ENCODE assay signal across 14 mouse cellular contexts in the genomic region with DNA sequence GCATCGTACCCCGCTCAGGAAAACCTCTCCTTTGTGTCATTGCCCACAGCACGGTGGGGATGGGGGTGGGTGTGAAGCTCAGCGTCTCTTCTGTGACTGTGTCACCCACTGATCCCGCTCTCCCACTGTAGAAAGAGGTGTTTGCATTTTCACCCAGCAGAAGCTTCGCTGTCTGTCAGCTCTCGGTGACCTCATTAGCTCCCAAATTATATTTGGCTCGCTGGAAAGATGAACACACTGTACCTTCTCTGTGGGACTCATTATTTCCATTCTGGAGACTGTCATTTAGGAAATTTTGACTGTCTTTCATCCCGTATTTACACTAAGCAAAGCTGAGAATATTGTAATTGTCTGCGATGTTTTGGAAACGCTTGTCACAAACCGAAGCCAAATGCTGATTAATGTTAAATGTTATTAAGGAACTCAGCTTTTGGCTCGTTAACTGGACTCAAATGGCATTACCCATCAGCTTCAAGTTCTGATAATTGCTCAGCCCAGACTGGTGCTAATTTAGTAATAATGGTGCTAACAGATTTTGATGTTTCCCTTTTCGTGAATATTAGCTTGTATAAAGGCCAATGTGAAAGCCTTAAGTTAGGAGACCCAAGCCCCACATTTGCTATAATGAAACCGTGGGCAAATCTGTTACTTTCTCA. TPM values are rescaled to one million over a fixed set of nuclear protein-coding genes. Genes with fewer than 3 reads are reported as not detected.
DNase-seq lines count a peak whose midpoint lies in the region; ATAC-seq lines count a peak whose summit lies in the region.
"Had no signal": no experiment of that assay in that cellular context is flagged by ENCODE, and none has a peak within 500 bp of the region (broad histone marks: within the 10 kb centered on the region; RNA-seq: fewer than 3 reads in every experiment).

No protein-coding gene starts in this region.

- H3K9ac ChIP-seq in midbrain, embryonic 13.5 days (replicated peaks) = no peak overlapping the region
- H3K9ac ChIP-seq: embryonic facial prominence, embryonic 15.5 days; limb, embryonic 13.5 days; lung, embryonic 15.5 days; stomach, embryonic 15.5 days had no signal

- 69% methylated on average over 15 of the region's 15 CpGs for WGBS in midbrain, embryonic 13.5 days
- WGBS in midbrain, embryonic 10.5 days = 87% methylated on average over 15 of the region's 15 CpGs

- no peak overlapping the region for H3K4me3 ChIP-seq in midbrain, embryonic 13.5 days (replicated peaks)
- H3K4me3 ChIP-seq in midbrain, embryonic 10.5 days = no peak overlapping the region
- H3K4me3 ChIP-seq: embryonic facial prominence, embryonic 15.5 days; limb, embryonic 13.5 days; lung, embryonic 15.5 days; stomach, embryonic 15.5 days had no signal

- H3K27ac ChIP-seq in midbrain, embryonic 13.5 days = no peak overlapping the region
- H3K27ac ChIP-seq in midbrain, embryonic 10.5 days (replicated peaks) = no peak overlapping the region
- H3K27ac ChIP-seq: limb, embryonic 13.5 days; lung, embryonic 15.5 days; stomach, embryonic 15.5 days had no signal

- no peaks in the 10 kb centered on the region for H3K36me3 ChIP-seq in midbrain, embryonic 13.5 days
- H3K36me3 ChIP-seq in midbrain, embryonic 10.5 days = no peaks in the 10 kb centered on the region
- H3K36me3 ChIP-seq: embryonic facial prominence, embryonic 15.5 days; limb, embryonic 13.5 days; lung, embryonic 15.5 days; stomach, embryonic 15.5 days had no signal

- DNase-seq in heart, adult 11 months = peak; percentile 87
- no peak for DNase-seq in heart, postnatal 4 days
- no peak for DNase-seq in midbrain, embryonic 10.5 days (ENCODE audit: low spot score)
- DNase-seq in cerebellum, postnatal 10 days = peak; percentile 20 to 50
- peak; percentile 18 for DNase-seq in retina, adult 2 months (ENCODE audit: low read depth, low spot score)
- DNase-seq in spleen, postnatal 36 days (ENCODE audit: low spot score in 2 of 2) = no peak
- DNase-seq in c-Kit-positive CD71-positive TER-119-positive erythroid progenitor cells, embryonic 14.5 days (ENCODE audit: low spot score) = no peak

- H3K9me3 ChIP-seq in midbrain, embryonic 13.5 days = no peaks in the 10 kb centered on the region
- no peaks in the 10 kb centered on the region for H3K9me3 ChIP-seq in midbrain, embryonic 10.5 days (replicated peaks)
- H3K9me3 ChIP-seq: embryonic facial prominence, embryonic 15.5 days; limb, embryonic 13.5 days; lung, embryonic 15.5 days; stomach, embryonic 15.5 days had no signal

- H3K27me3 ChIP-seq in midbrain, embryonic 13.5 days = no peaks in the 10 kb centered on the region
- H3K27me3 ChIP-seq in midbrain, embryonic 10.5 days (ENCODE audit: low read depth, poor library complexity, severe bottlenecking) = no peaks in the 10 kb centered on the region
- H3K27me3 ChIP-seq: embryonic facial prominence, embryonic 15.5 days; limb, embryonic 13.5 days; lung, embryonic 15.5 days; stomach, embryonic 15.5 days had no signal

- peaks cover 4% of the 10 kb centered on the region; the same call in 1 of the 2 replicates for H3K4me1 ChIP-seq in midbrain, embryonic 13.5 days (replicated peaks)
- no peaks in the 10 kb centered on the region for H3K4me1 ChIP-seq in midbrain, embryonic 10.5 days
- H3K4me1 ChIP-seq: embryonic facial prominence, embryonic 15.5 days; limb, embryonic 13.5 days; lung, embryonic 15.5 days; stomach, embryonic 15.5 days had no signal

- no peak overlapping the region; the same call in 1 of the 2 replicates for H3K4me2 ChIP-seq in midbrain, embryonic 13.5 days (replicated peaks)
- H3K4me2 ChIP-seq: embryonic facial prominence, embryonic 15.5 days; limb, embryonic 13.5 days; lung, embryonic 15.5 days; stomach, embryonic 15.5 days had no signal

- ATAC-seq in midbrain, embryonic 13.5 days = peak; percentile 45; the same call in 1 of the 2 replicates

RNA-seq across cellular contexts. Expression of gene Gm33543, which starts 51.8 kb away (rescaled TPM):
- under 1 TPM; 0.19 to 0.61 TPM for total RNA-seq in heart, postnatal 4 days (2021)
- polyA plus RNA-seq in midbrain, embryonic 13.5 days (2015; fragmentation: Nextera tagmentation; extraction: Ambion mirVana) = not detected in 2 replicates
- polyA plus RNA-seq in midbrain, embryonic 10.5 days (2016; fragmentation: Nextera tagmentation; extraction: Ambion mirVana) = not detected in 2 replicates
- total RNA-seq: gastrocnemius, postnatal 4 days had no signal
- polyA plus RNA-seq: large intestine, adult 2 months; limb, embryonic 13.5 days; lung, embryonic 15.5 days; stomach, embryonic 15.5 days had no signal

Comparison
In these comparisons a context has a peak if more than half of its experiments do, and no peak if none do; other contexts are left out.
1. DNase-seq: peak in heart, adult 11 months (single experiment), cerebellum, postnatal 10 days (2 of 2) and retina, adult 2 months (single experiment); none in heart, postnatal 4 days (single experiment), midbrain, embryonic 10.5 days (single experiment), spleen, postnatal 36 days (0 of 2) and c-Kit-positive CD71-positive TER-119-positive erythroid progenitor cells, embryonic 14.5 days (single experiment).